Mouse (Mus musculus): ENCODE results near the gene Nrgn. TPM values are rescaled to one million over a fixed set of nuclear protein-coding genes. Genes with fewer than 3 reads are reported as not detected.

Nrgn gene
- total and polyA plus RNA-seq, 3 experiments: 0.58 to 43.5 TPM; not detected in 1

GRCm38 (mm10) chr9:37540226-37540625 lies 12.5 kb downstream of the Nrgn start:
- Histone ChIP-seq H3K27ac (ENCODE audit: control insufficient read depth, low read depth, low read length) (no peak overlapping the region), H3K27me3 (ENCODE audit: control insufficient read depth in 1 of 2, insufficient read depth in 2 of 2, low read length in 2 of 2) (no peaks in the 10 kb centered on the region; a peak in 1 of 4 replicates), H3K4me3 (ENCODE audit: control insufficient read depth in 1 of 2, insufficient read depth in 1 of 2, low read depth in 2 of 2, low read length in 2 of 2) (no peak overlapping the region), H3K9me3 (replicated peaks; ENCODE audit: insufficient read depth, low read length) (no peaks in the 10 kb centered on the region), H3K79me2 (ENCODE audit: control insufficient read depth, insufficient read depth, low read length, poor library complexity) (no peaks in the 10 kb centered on the region), H3K4me1 (ENCODE audit: control insufficient read depth in 1 of 2, insufficient read depth in 2 of 2, low read length in 2 of 2) (no peaks in the 10 kb centered on the region), H3K9ac (ENCODE audit: control insufficient read depth, low read depth, low read length, poor library complexity, severe bottlenecking) (no peak overlapping the region), H3K36me3 (ENCODE audit: control insufficient read depth in 1 of 2, insufficient read depth in 2 of 2, low read length in 2 of 2) (no peaks in the 10 kb centered on the region)
- no peak for DNase-seq (ENCODE audit: low read depth, low spot score)
- TF ChIP-seq UBTF (IDR thresholded peaks at IDR 0.05; ENCODE audit: borderline replicate concordance, insufficient read depth, low read depth, low read length) (no peak), TCF12 (IDR thresholded peaks at IDR 0.05; ENCODE audit: low read depth, low read length) (no peak), CTCF (IDR thresholded peaks at IDR 0.05 in 2 of 3, conservative IDR thresholded peaks at IDR 0.05 in 1 of 3; ENCODE audit: control insufficient read depth in 1 of 3, insufficient read depth in 1 of 3, low read depth in 2 of 3, low read length in 3 of 3, poor library complexity in 1 of 3, severe bottlenecking in 1 of 3) (no peak), BHLHE40 (IDR thresholded peaks at IDR 0.05; ENCODE audit: borderline replicate concordance, low read depth, low read length) (no peak), TAL1 (IDR thresholded peaks at IDR 0.05; ENCODE audit: low read length) (no peak)

GRCm38 (mm10) chr9:37539170-37540025 lies 13.3 kb downstream of the Nrgn start, which contains the start of gene Vsig2:
Gene Vsig2, plus strand, starts transcription at chr9:37539255.
- Histone ChIP-seq H3K9ac (ENCODE audit: control insufficient read depth, low read depth, low read length, poor library complexity, severe bottlenecking) (no peak within 1 kb of the TSS), H3K27ac (ENCODE audit: control insufficient read depth, low read depth, low read length) (no peak within 1 kb of the TSS), H3K36me3 (ENCODE audit: control insufficient read depth in 1 of 2, insufficient read depth in 2 of 2, low read length in 2 of 2) (no peaks in the 10 kb centered on the region), H3K79me2 (ENCODE audit: control insufficient read depth, insufficient read depth, low read length, poor library complexity) (no peaks in the 10 kb centered on the region), H3K9me3 (replicated peaks; ENCODE audit: insufficient read depth, low read length) (no peaks in the 10 kb centered on the region), H3K4me3 (ENCODE audit: control insufficient read depth in 1 of 2, insufficient read depth in 1 of 2, low read depth in 2 of 2, low read length in 2 of 2) (no peak within 1 kb of the TSS), H3K27me3 (ENCODE audit: control insufficient read depth in 1 of 2, insufficient read depth in 2 of 2, low read length in 2 of 2) (no peaks in the 10 kb centered on the region; a peak in 1 of 4 replicates), H3K4me1 (ENCODE audit: control insufficient read depth in 1 of 2, insufficient read depth in 2 of 2, low read length in 2 of 2) (no peaks in the 10 kb centered on the region)
- TF ChIP-seq MXI1 (IDR thresholded peaks at IDR 0.05; ENCODE audit: low read depth, low read length) (no peak), ZKSCAN1 (IDR thresholded peaks at IDR 0.05; ENCODE audit: low read depth, low read length) (no peak), RAD21 (IDR thresholded peaks at IDR 0.05; ENCODE audit: low read depth, low read length) (no peak), KAT2A (conservative IDR thresholded peaks at IDR 0.05; ENCODE audit: low read depth, low read length) (no peak), USF2 (IDR thresholded peaks at IDR 0.05; ENCODE audit: borderline replicate concordance in 1 of 2, insufficient read depth in 1 of 2, low read depth in 1 of 2, low read length in 2 of 2) (no peak), MAX (IDR thresholded peaks at IDR 0.05; ENCODE audit: low read length) (no peak), ELF1 (IDR thresholded peaks at IDR 0.05; ENCODE audit: low read depth, low read length) (no peak), MYB (IDR thresholded peaks at IDR 0.05; ENCODE audit: low read depth, low read length) (no peak), UBTF (IDR thresholded peaks at IDR 0.05; ENCODE audit: borderline replicate concordance, insufficient read depth, low read depth, low read length) (no peak), NRF1 (IDR thresholded peaks at IDR 0.05; ENCODE audit: insufficient read depth, low read depth, low read length, poor library complexity, severe bottlenecking) (no peak), SIN3A (IDR thresholded peaks at IDR 0.05; ENCODE audit: low read length) (no peak), TAL1 (IDR thresholded peaks at IDR 0.05; ENCODE audit: low read length) (no peak), TCF12 (IDR thresholded peaks at IDR 0.05; ENCODE audit: low read depth, low read length) (no peak), CHD1 (IDR thresholded peaks at IDR 0.05; ENCODE audit: low read depth, low read length) (no peak), EP300 (IDR thresholded peaks at IDR 0.05; ENCODE audit: low read depth in 1 of 2, low read length in 2 of 2) (no peak)
- no peak for DNase-seq (ENCODE audit: low read depth, low spot score)
